Mouse (Mus musculus) right cerebral cortex, adult 18-20 months (tissue): Measurements from ENCODE around the gene Notch1.

Experiments
- DNase-seq: peaks from one replicate; pipeline ENCODE4 v3.0.0; 2022; ENCODE audit warnings: mixed read lengths

Gene Notch1

GRCm38 (mm10) chr2:26478685-26479205 lies 37.7 kb downstream of the Notch1 start:
- DNase-seq, result no peak

GRCm38 (mm10) chr2:26477911-26478310 lies 38.6 kb downstream of the Notch1 start:
- DNase-seq, result no peak

- DNase-seq, result no peak
These were observed 40.7 kb downstream of the Notch1 start for GRCm38 (mm10) chr2:26475505-26476430.

- DNase-seq, result no peak
These were observed 41.5 kb downstream of the Notch1 start for GRCm38 (mm10) chr2:26474789-26475504.

GRCm38 (mm10) chr2:26472312-26473090 lies 44.0 kb downstream of the Notch1 start:
- no peak for DNase-seq

- no peak for DNase-seq
These were observed 44.7 kb downstream of the Notch1 start for GRCm38 (mm10) chr2:26471652-26472285.

GRCm38 (mm10) chr2:26470967-26471366 lies 45.5 kb downstream of the Notch1 start:
- no peak for DNase-seq

- no peak for DNase-seq
These were observed 48.1 kb downstream of the Notch1 start for GRCm38 (mm10) chr2:26468376-26468775.

- no peak for DNase-seq
These were observed 53.1 kb downstream of the Notch1 start for GRCm38 (mm10) chr2:26463412-26463811.

- DNase-seq, result no peak
These were observed 53.5 kb downstream of the Notch1 start for GRCm38 (mm10) chr2:26462980-26463379.

- DNase-seq, result no peak
These were observed 54.8 kb downstream of the Notch1 start for GRCm38 (mm10) chr2:26461667-26462066.

- DNase-seq, result no peak
These were observed 55.6 kb downstream of the Notch1 start for GRCm38 (mm10) chr2:26460837-26461236.

- no peak for DNase-seq
These were observed 56.3 kb downstream of the Notch1 start for GRCm38 (mm10) chr2:26460097-26460646.

GRCm38 (mm10) chr2:26459478-26459877 lies 57.0 kb downstream of the Notch1 start:
- no peak for DNase-seq

GRCm38 (mm10) chr2:26458402-26459124 lies 57.9 kb downstream of the Notch1 start:
- DNase-seq, result no peak

- peak; percentile 79 for DNase-seq
These were observed 67.1 kb downstream of the Notch1 start for GRCm38 (mm10) chr2:26449121-26450060.

GRCm38 (mm10) chr2:26447451-26447850 lies 69.0 kb downstream of the Notch1 start:
- DNase-seq, result no peak

GRCm38 (mm10) chr2:26446671-26447070 lies 69.8 kb downstream of the Notch1 start:
- DNase-seq, result no peak

- DNase-seq, result peak; percentile 95
These were observed 70.6 kb downstream of the Notch1 start for GRCm38 (mm10) chr2:26445666-26446445.
